Mouse (Mus musculus) liver, embryonic 12.5 days (tissue): Measurements from ENCODE around the gene Mgst3. TPM values are rescaled to one million over a fixed set of nuclear protein-coding genes. Genes with fewer than 3 reads are reported as not detected.
A peak's percentile ranks its signal among the peaks of the same experiment; 100 is the strongest.

Source experiments
- ATAC-seq: fragments of 200-750 bp; cut with Nextera tagmentation; 2 replicates; pipeline ENCODE4 v1.8.0; 2017; ENCODE audit warnings: moderate number of reproducible peaks, mild to moderate bottlenecking, moderate library complexity
- H3K27ac ChIP-seq: fragments of 300-500 bp; sonication (generic); 2 replicates; pipeline ENCODE4 v1.5.1; 2016; ENCODE audit warnings: mild to moderate bottlenecking
- H3K27me3 ChIP-seq: fragments of 300-500 bp; sonication (generic); replicated peaks from 2 replicates; pipeline ENCODE4 v1.6.1; 2016; ENCODE audit warnings: mild to moderate bottlenecking, moderate library complexity
- H3K36me3 ChIP-seq: fragments of 300-500 bp; sonication (generic); 2 replicates; pipeline ENCODE4 v1.6.1; 2016; ENCODE audit warnings: mild to moderate bottlenecking, moderate library complexity
- H3K4me1 ChIP-seq: fragments of 300-500 bp; sonication (generic); 2 replicates; pipeline ENCODE4 v1.6.1; 2016
- H3K4me2 ChIP-seq: fragments of 300-500 bp; sonication (generic); 2 replicates; pipeline ENCODE4 v1.6.1; 2016; ENCODE audit warnings: mild to moderate bottlenecking, moderate library complexity
- H3K4me3 ChIP-seq: fragments of 300-500 bp; sonication (generic); 2 replicates; pipeline ENCODE4 v1.5.1; 2016; ENCODE audit warnings: mild to moderate bottlenecking, moderate library complexity
- H3K9ac ChIP-seq: fragments of 300-500 bp; sonication (generic); 2 replicates; pipeline ENCODE4 v1.6.1; 2016; ENCODE audit warnings: mild to moderate bottlenecking, moderate library complexity
- H3K9me3 ChIP-seq: fragments of 300-500 bp; sonication (generic); replicated peaks from 2 replicates; pipeline ENCODE4 v1.6.1; 2016; ENCODE audit warnings: mild to moderate bottlenecking, moderate library complexity
- WGBS: fragments of 180-500 bp; shearing (Covaris S2); methylation state at CpG from one replicate; pipeline ENCODE4 v1.1.7; 2016; ENCODE audit not compliant: insufficient replicate concordance; 5-methylcytosine and 5-hydroxymethylcytosine counted together
- polyA plus RNA-seq: library from polyadenylated mRNA; unstranded; fragments of >200 nt; fragmentation: Nextera tagmentation; extraction: Ambion mirVana; gene quantifications from 2 replicates; pipeline ENCODE4 v1.2.1, GENCODE M21; 2016

Gene Mgst3
- polyA plus RNA-seq, 1 experiment from 2014 or later = 396 TPM

DNA sequence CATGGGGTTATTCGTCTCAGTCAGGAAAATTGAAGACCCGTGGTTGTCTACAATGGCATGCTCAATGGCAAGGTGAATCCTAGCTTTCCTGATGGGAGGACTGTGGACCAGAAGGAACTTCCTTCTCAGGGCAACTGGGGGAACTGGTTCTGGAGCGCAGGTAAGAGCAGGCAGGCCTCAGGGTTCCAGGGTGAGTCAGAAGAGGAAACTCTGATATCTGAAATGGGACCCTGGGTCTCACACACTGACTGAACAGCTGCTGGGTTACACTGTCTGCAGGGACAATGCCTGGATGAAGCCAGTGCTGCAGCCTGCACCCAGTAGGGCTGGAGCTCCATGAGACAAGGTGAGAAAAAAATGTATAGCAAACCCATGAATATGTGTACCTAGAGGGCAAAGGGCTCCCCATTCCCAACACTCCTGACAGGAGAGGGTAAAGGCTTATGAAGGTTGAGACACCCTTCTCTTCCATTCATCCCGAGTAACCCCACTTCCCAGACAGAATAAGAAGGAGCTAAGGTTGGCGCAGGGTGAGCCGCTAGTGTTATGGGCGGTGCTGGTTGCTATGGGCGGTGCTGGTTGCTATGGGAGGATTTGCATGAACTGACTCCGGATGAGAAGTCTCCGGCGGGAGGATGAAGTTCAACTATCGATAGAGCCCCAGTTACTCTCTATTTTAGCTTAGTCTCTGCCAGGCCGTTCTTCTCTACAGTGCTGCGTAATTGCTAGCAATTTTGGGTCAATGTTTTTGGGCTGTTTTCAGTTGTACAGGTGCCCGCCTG lies 19.4 kb downstream of the Mgst3 start:
- Histone ChIP-seq H3K27ac (peak overlapping the region; percentile 80), H3K27me3 (no peaks in the 10 kb centered on the region), H3K9ac (peak overlapping the region; percentile 35; the same call in 1 of the 2 replicates), H3K4me1 (peaks cover 86% of the 10 kb centered on the region), H3K36me3 (peaks cover 99% of the 10 kb centered on the region), H3K4me3 (peak overlapping the region; percentile 12; the same call in 1 of the 2 replicates), H3K9me3 (no peaks in the 10 kb centered on the region), H3K4me2 (peak overlapping the region; percentile 54)
- peak; percentile 79 for ATAC-seq
- 29% methylated on average over 15 of the region's 15 CpGs for WGBS

GRCm38 (mm10) chr1:167372739-167373138 lies 20.9 kb downstream of the Mgst3 start:
- no peak overlapping the region for H3K4me2 ChIP-seq
- 0 out of 2 replicates have a peak overlapping the region, but pooled peaks have one; percentile 15 for H3K27ac ChIP-seq
- peaks cover 86% of the 10 kb centered on the region for H3K4me1 ChIP-seq
- H3K4me3 ChIP-seq = no peak overlapping the region
- no peak overlapping the region for H3K9ac ChIP-seq
- H3K27me3 ChIP-seq = no peaks in the 10 kb centered on the region
- H3K36me3 ChIP-seq = peaks cover 99% of the 10 kb centered on the region
- ATAC-seq = no peak
- no peaks in the 10 kb centered on the region for H3K9me3 ChIP-seq
- 90% methylated on average over 7 of the region's 7 CpGs for WGBS

GRCm38 (mm10) chr1:167369905-167370304 lies 23.7 kb downstream of the Mgst3 start:
- H3K4me1 ChIP-seq = peaks cover 81% of the 10 kb centered on the region
- H3K9ac ChIP-seq = peak overlapping the region; percentile 47
- H3K27me3 ChIP-seq = no peaks in the 10 kb centered on the region
- 7% methylated on average over 7 of the region's 7 CpGs for WGBS
- no peaks in the 10 kb centered on the region for H3K9me3 ChIP-seq
- H3K4me3 ChIP-seq = no peak overlapping the region
- H3K4me2 ChIP-seq = no peak overlapping the region
- peak; percentile 41; the same call in 1 of the 2 replicates for ATAC-seq
- H3K27ac ChIP-seq = peak overlapping the region; percentile 92
- peaks cover 99% of the 10 kb centered on the region for H3K36me3 ChIP-seq

DNA sequence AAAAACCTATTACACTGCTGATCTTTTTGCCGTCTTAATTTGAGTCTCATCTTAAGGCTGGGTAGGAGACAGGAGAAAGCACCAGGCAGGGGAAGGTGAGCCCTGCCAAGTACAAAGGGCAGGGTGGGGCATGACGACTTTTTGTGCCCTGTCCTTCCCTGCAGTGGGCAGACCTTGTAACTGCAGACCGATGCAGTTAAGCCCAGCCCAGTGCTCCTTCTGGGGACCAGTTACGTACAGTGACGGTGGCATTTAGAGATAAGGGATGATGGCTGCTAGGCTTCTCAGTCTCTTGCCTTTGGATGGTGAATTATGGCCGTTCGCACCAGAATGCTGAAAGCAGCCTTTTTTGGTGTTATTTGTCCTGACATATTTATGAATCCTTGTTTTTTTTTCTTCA lies 25.1 kb downstream of the Mgst3 start:
- ATAC-seq = peak; percentile 89
- 36% methylated on average over 7 of the region's 7 CpGs for WGBS
- Histone ChIP-seq H3K27ac (peak overlapping the region; percentile 92), H3K36me3 (peaks cover 99% of the 10 kb centered on the region), H3K4me3 (0 out of 2 replicates have a peak overlapping the region, but pooled peaks have one; percentile 0), H3K27me3 (no peaks in the 10 kb centered on the region), H3K4me2 (peak overlapping the region; percentile 43), H3K9me3 (no peaks in the 10 kb centered on the region), H3K4me1 (peaks cover 67% of the 10 kb centered on the region), H3K9ac (peak overlapping the region; percentile 47)

- 47% methylated on average over 4 of the region's 4 CpGs for WGBS
- Histone ChIP-seq H3K9ac (peak overlapping the region; percentile 48), H3K36me3 (peaks cover 99% of the 10 kb centered on the region), H3K4me3 (0 out of 2 replicates have a peak overlapping the region, but pooled peaks have one; percentile 0), H3K4me1 (peaks cover 64% of the 10 kb centered on the region), H3K27me3 (no peaks in the 10 kb centered on the region), H3K27ac (peak overlapping the region; percentile 92), H3K4me2 (peak overlapping the region; percentile 43), H3K9me3 (no peaks in the 10 kb centered on the region)
- ATAC-seq = peak; percentile 79
These were observed 25.6 kb downstream of the Mgst3 start for GRCm38 (mm10) chr1:167368018-167368417.

GRCm38 (mm10) chr1:167366621-167367020 lies 27.0 kb downstream of the Mgst3 start:
- Histone ChIP-seq H3K4me1 (peaks cover 58% of the 10 kb centered on the region), H3K27ac (peak overlapping the region; percentile 92), H3K27me3 (no peaks in the 10 kb centered on the region), H3K9ac (peak overlapping the region; percentile 48; the same call in 1 of the 2 replicates), H3K36me3 (peaks cover 99% of the 10 kb centered on the region), H3K9me3 (no peaks in the 10 kb centered on the region), H3K4me2 (no peak overlapping the region), H3K4me3 (no peak overlapping the region)
- ATAC-seq = no peak
- WGBS = 72% methylated on average over 6 of the region's 6 CpGs

- peaks cover 99% of the 10 kb centered on the region for H3K36me3 ChIP-seq
- H3K27me3 ChIP-seq = no peaks in the 10 kb centered on the region
- peaks cover 50% of the 10 kb centered on the region for H3K4me1 ChIP-seq
- no peak for ATAC-seq
- H3K9ac ChIP-seq = no peak overlapping the region
- no peaks in the 10 kb centered on the region for H3K9me3 ChIP-seq
- WGBS = 91% methylated on average over 7 of the region's 7 CpGs
- H3K4me3 ChIP-seq = no peak overlapping the region
- H3K4me2 ChIP-seq = no peak overlapping the region
- H3K27ac ChIP-seq = peak overlapping the region; percentile 92
These were observed 27.8 kb downstream of the Mgst3 start for GRCm38 (mm10) chr1:167365808-167366207.

GRCm38 (mm10) chr1:167363322-167363721 lies 30.3 kb downstream of the Mgst3 start:
- Histone ChIP-seq H3K27me3 (no peaks in the 10 kb centered on the region), H3K4me1 (peaks cover 25% of the 10 kb centered on the region), H3K9me3 (no peaks in the 10 kb centered on the region), H3K36me3 (peaks cover 98% of the 10 kb centered on the region), H3K4me3 (no peak overlapping the region), H3K4me2 (no peak overlapping the region), H3K27ac (no peak overlapping the region), H3K9ac (no peak overlapping the region)
- no peak for ATAC-seq
- WGBS = 86% methylated on average over 5 of the region's 5 CpGs

DNA sequence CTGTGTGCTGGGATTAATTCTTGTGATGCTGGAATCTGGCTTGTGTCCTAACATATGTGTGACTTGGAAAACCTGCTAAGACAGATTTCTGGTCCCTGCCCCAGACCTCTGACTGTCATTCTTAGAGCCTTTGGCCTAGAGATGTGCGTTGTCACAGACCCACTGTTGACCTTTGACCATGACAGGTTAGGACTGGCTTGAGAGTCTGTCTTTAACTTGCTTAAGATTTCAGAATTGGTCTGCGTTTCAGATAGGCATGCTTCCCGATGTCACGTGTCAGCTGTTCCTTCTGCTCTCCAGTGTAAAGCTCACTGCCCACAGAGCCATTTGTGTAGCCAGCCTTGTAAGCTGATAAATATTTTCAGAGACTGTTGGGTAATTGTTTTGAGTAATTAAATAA lies 30.8 kb downstream of the Mgst3 start:
- peaks cover 20% of the 10 kb centered on the region for H3K4me1 ChIP-seq
- H3K9ac ChIP-seq = no peak overlapping the region
- H3K4me3 ChIP-seq = no peak overlapping the region
- no peaks in the 10 kb centered on the region for H3K27me3 ChIP-seq
- 91% methylated on average over 4 of the region's 4 CpGs for WGBS
- H3K36me3 ChIP-seq = peaks cover 98% of the 10 kb centered on the region
- no peak overlapping the region for H3K27ac ChIP-seq
- no peaks in the 10 kb centered on the region for H3K9me3 ChIP-seq
- no peak overlapping the region for H3K4me2 ChIP-seq
- no peak for ATAC-seq

DNA sequence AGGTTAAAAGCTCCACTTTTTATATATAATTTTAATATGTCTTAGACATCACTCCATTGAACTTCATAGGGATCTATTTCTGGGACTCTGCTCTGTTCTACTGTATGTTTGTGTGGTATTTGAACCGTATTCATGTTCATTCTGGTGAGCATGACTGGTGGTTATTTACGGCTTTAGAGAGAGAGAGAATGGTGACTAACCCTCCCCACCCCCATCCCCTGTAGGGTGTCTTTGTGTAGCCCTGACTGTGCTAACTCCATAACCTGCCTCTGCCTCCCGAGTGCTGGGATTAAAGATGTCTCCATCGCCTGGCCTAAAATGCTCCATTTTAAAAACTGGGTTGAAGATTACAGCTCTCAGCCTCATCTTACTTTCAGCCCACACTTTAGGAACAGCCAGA lies 33.4 kb downstream of the Mgst3 start:
- H3K4me1 ChIP-seq = no peaks in the 10 kb centered on the region
- no peak overlapping the region for H3K9ac ChIP-seq
- 88% methylated on average over 4 of the region's 4 CpGs for WGBS
- H3K27ac ChIP-seq = no peak overlapping the region
- ATAC-seq = no peak
- H3K27me3 ChIP-seq = no peaks in the 10 kb centered on the region
- H3K4me2 ChIP-seq = no peak overlapping the region
- H3K9me3 ChIP-seq = no peaks in the 10 kb centered on the region
- H3K4me3 ChIP-seq = no peak overlapping the region
- peaks cover 98% of the 10 kb centered on the region for H3K36me3 ChIP-seq

GRCm38 (mm10) chr1:167358731-167359130 lies 34.9 kb downstream of the Mgst3 start:
- Histone ChIP-seq H3K4me3 (no peak overlapping the region), H3K27me3 (no peaks in the 10 kb centered on the region), H3K9me3 (no peaks in the 10 kb centered on the region), H3K27ac (no peak overlapping the region), H3K4me1 (peaks cover 9% of the 10 kb centered on the region), H3K9ac (no peak overlapping the region), H3K36me3 (peaks cover 98% of the 10 kb centered on the region), H3K4me2 (no peak overlapping the region)
- WGBS = 84% methylated on average over 9 of the region's 9 CpGs
- ATAC-seq = no peak

DNA sequence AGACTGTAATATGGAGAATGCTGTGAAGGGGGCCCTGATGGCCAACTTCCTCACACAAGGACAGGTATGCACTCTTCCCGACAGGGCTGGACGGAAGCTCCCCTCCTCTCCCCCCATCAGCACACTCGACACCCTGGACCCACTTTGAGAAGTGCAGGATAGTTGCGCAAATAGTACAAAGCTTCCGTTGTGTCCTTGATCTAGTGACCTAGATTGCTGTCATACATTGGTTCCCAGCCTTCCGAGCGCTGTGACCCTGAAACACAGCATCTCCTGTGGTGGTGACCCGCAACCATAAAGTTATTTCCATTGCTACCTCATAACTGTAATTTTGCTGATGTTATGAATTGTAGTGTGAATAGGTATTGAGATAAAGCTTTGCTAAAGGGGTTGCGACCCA lies 36.3 kb downstream of the Mgst3 start:
- no peak for ATAC-seq
- H3K9ac ChIP-seq = no peak overlapping the region
- no peaks in the 10 kb centered on the region for H3K9me3 ChIP-seq
- no peaks in the 10 kb centered on the region for H3K27me3 ChIP-seq
- H3K4me1 ChIP-seq = peaks cover 14% of the 10 kb centered on the region
- H3K4me3 ChIP-seq = no peak overlapping the region
- no peak overlapping the region for H3K4me2 ChIP-seq
- WGBS = 90% methylated on average over 9 of the region's 9 CpGs
- peaks cover 98% of the 10 kb centered on the region for H3K36me3 ChIP-seq
- no peak overlapping the region for H3K27ac ChIP-seq
